8 mouse cellular contexts compared by ENCODE assay signal in genomic region chr4:142014659-142015608, GRCm38 (mm10). TPM values are rescaled to one million over a fixed set of nuclear protein-coding genes. Genes with fewer than 3 reads are reported as not detected.
A peak's percentile ranks its signal among the peaks of the same experiment; 100 is the strongest.
DNase-seq lines count a peak whose midpoint lies in the region; ATAC-seq and TF ChIP-seq lines count a peak whose summit lies in the region.

Gene Fhad1 (minus strand): TSS chr4:142015082.

- H3K36me3 ChIP-seq in ES-E14 (ENCODE audit: control insufficient read depth, insufficient read depth, low read length, poor library complexity, severe bottlenecking): no peaks in the 10 kb centered on the region
- H3K36me3 ChIP-seq in lung, postnatal 0 days (ENCODE audit: insufficient read depth, low read length): no peaks in the 10 kb centered on the region
- H3K36me3 ChIP-seq in thymus, adult 2 months (ENCODE audit: control insufficient read depth, insufficient read depth, low read length): no peaks in the 10 kb centered on the region

- peak within 1 kb of the TSS; percentile 48 for H3K4me2 ChIP-seq in lung, postnatal 0 days (replicated peaks; ENCODE audit: low read depth, low read length)

- TF ChIP-seq CTCF in layer of hippocampus, adult 2 months (conservative IDR thresholded peaks at IDR 0.05): peak; percentile 45
- TF ChIP-seq CTCF in lung, postnatal 0 days (IDR thresholded peaks at IDR 0.05): peak; percentile 30; the same call in 1 of the 2 replicates
- TF ChIP-seq CTCF in thymus, adult 2 months (IDR thresholded peaks at IDR 0.05; ENCODE audit: borderline replicate concordance, control insufficient read depth, extremely low read depth, insufficient read depth, low read length, poor library complexity): no peak

- in situ Hi-C loops in ES-E14 (cut with MboI; ENCODE audit: low sequenced_read_pairs in 2 of 2, unreplicated experiment in 2 of 2): no loop called here

- no peak for TF ChIP-seq POLR2A in thymus, adult 2 months (IDR thresholded peaks at IDR 0.05; ENCODE audit: control insufficient read depth, extremely low read depth, insufficient read depth, low read length, poor library complexity)

- WGBS in lung, postnatal 0 days: under 1% methylated on average over 38 of the region's 46 CpGs
- 3% methylated on average over 44 of the region's 46 CpGs for WGBS in thymus, adult 2 months

- H3K27me3 ChIP-seq in lung, postnatal 0 days (replicated peaks; ENCODE audit: insufficient read depth, low read length): peaks cover 3% of the 10 kb centered on the region; the same call in 1 of the 2 replicates
- H3K27me3 ChIP-seq in thymus, adult 2 months (ENCODE audit: control insufficient read depth, insufficient read depth, low read length): no peaks in the 10 kb centered on the region; the same call in 1 of the 2 replicates

- peak; percentile 50; the same call in 1 of the 2 replicates for ATAC-seq in frontal cortex, adult (ENCODE audit: low TSS enrichment)
- peak; percentile 91 for ATAC-seq in lung, postnatal 0 days

- no peak within 1 kb of the TSS; the same call in 1 of the 2 replicates for H3K27ac ChIP-seq in ES-E14 (ENCODE audit: insufficient read depth, low read depth, low read length, poor library complexity, severe bottlenecking)
- no peak within 1 kb of the TSS for H3K27ac ChIP-seq in layer of hippocampus, adult 2 months
- H3K27ac ChIP-seq in lung, postnatal 0 days (ENCODE audit: low read length): no peak within 1 kb of the TSS
- no peak within 1 kb of the TSS for H3K27ac ChIP-seq in thymus, adult 2 months (ENCODE audit: control insufficient read depth, insufficient read depth, low read length)

- TF ChIP-seq EP300 in lung, postnatal 0 days (IDR thresholded peaks at IDR 0.05): no peak

- no peaks in the 10 kb centered on the region for H3K9me3 ChIP-seq in ES-E14 (ENCODE audit: control insufficient read depth, insufficient read depth, low read depth, low read length)
- no peaks in the 10 kb centered on the region for H3K9me3 ChIP-seq in lung, postnatal 0 days (ENCODE audit: low read length)

- peaks cover 0 to 13% of the 10 kb centered on the region in 2 experiments; a peak in 2 of 4 replicates for H3K4me1 ChIP-seq in ES-E14 (ENCODE audit: control insufficient read depth in 2 of 2, insufficient read depth in 2 of 2, low read length in 2 of 2, poor library complexity in 1 of 2)
- no peaks in the 10 kb centered on the region for H3K4me1 ChIP-seq in lung, postnatal 0 days (ENCODE audit: insufficient read depth, low read depth, low read length)
- peaks cover 12% of the 10 kb centered on the region for H3K4me1 ChIP-seq in thymus, adult 2 months (replicated peaks; ENCODE audit: control insufficient read depth, insufficient read depth, low read length)

- DNase-seq in ES-E14 (ENCODE audit: low read depth, low spot score): peak; percentile 69
- DNase-seq in cerebellum, adult 8-10 months: peak; percentile 77
- DNase-seq in heart, postnatal 4 days: peak; percentile 84
- DNase-seq in layer of hippocampus, adult 2 months (ENCODE audit: low spot score in 2 of 2): peak; percentile 23 to 31
- DNase-seq in lung, postnatal 0 days (ENCODE audit: low spot score): peak; percentile 88
- peak; percentile 44 for DNase-seq in ovary, postnatal 10 days (ENCODE audit: low spot score)
- peak; percentile 52 for DNase-seq in thymus, adult 2 months

- 0 out of 2 replicates have a peak within 1 kb of the TSS, but pooled peaks have one; percentile 49 for H3K9ac ChIP-seq in ES-E14 (ENCODE audit: insufficient read depth, low read depth, low read length, poor library complexity, severe bottlenecking)
- H3K9ac ChIP-seq in lung, postnatal 0 days (replicated peaks; ENCODE audit: low read depth): no peak within 1 kb of the TSS

- peak within 1 kb of the TSS; percentile 60 to 68 for H3K4me3 ChIP-seq in ES-E14 (ENCODE audit: insufficient read depth in 1 of 2, low read depth in 1 of 2, low read length in 2 of 2, poor library complexity in 1 of 2, severe bottlenecking in 1 of 2)
- peak within 1 kb of the TSS; percentile 46 for H3K4me3 ChIP-seq in layer of hippocampus, adult 2 months
- H3K4me3 ChIP-seq in lung, postnatal 0 days (ENCODE audit: low read depth, low read length): peak within 1 kb of the TSS; percentile 28
- H3K4me3 ChIP-seq in thymus, adult 2 months (ENCODE audit: control insufficient read depth, insufficient read depth, low read length): peak within 1 kb of the TSS; percentile 26

TF ChIP-seq in ES-E14, 5 proteins besides CTCF, POLR2A, EP300 and RAD21:
- TF ChIP-seq HCFC1 (IDR thresholded peaks at IDR 0.05; ENCODE audit: borderline replicate concordance, insufficient read depth, low read length): no peak

RNA-seq across cellular contexts. Expression of gene Fhad1, which starts in this region (rescaled TPM):
- 0.49 and 0.74 TPM in 2 replicates for total RNA-seq in ES-E14 (2012; rRNA removed)
- 1 to 10 TPM; 1.2 to 1.4 TPM for total RNA-seq in heart, postnatal 4 days (2021)
- total RNA-seq in layer of hippocampus, adult 2 months (2021): 10 to 100 TPM in 1 of 2 experiments, 1 to 10 TPM in 1; 8.8 to 13.0 TPM
- polyA plus RNA-seq in lung, postnatal 0 days (2015; fragmentation: Nextera tagmentation; extraction: Ambion mirVana): 6.5 and 8.3 TPM in 2 replicates
- 0.78 and 1.1 TPM in 2 replicates for polyA plus RNA-seq in thymus, adult 2 months (2012; rRNA removed)

Comparison
In these comparisons a context has a peak if more than half of its experiments do, and no peak if none do; other contexts are left out.
1. Peak in DNase-seq, H3K4me3 ChIP-seq and H3K9ac ChIP-seq in ES-E14; RNA of the gene not detected or under 1 TPM.
2. DNase-seq: peak in every context shown above with its lines; median percentile 88 in lung, postnatal 0 days; 84 in heart, postnatal 4 days; 77 in cerebellum, adult 8-10 months; 69 in ES-E14; 52 in thymus, adult 2 months; 44 in ovary, postnatal 10 days; 27 in layer of hippocampus, adult 2 months.